Mouse (Mus musculus): ENCODE results near the gene Dirc2.

The Dirc2 gene

DNA sequence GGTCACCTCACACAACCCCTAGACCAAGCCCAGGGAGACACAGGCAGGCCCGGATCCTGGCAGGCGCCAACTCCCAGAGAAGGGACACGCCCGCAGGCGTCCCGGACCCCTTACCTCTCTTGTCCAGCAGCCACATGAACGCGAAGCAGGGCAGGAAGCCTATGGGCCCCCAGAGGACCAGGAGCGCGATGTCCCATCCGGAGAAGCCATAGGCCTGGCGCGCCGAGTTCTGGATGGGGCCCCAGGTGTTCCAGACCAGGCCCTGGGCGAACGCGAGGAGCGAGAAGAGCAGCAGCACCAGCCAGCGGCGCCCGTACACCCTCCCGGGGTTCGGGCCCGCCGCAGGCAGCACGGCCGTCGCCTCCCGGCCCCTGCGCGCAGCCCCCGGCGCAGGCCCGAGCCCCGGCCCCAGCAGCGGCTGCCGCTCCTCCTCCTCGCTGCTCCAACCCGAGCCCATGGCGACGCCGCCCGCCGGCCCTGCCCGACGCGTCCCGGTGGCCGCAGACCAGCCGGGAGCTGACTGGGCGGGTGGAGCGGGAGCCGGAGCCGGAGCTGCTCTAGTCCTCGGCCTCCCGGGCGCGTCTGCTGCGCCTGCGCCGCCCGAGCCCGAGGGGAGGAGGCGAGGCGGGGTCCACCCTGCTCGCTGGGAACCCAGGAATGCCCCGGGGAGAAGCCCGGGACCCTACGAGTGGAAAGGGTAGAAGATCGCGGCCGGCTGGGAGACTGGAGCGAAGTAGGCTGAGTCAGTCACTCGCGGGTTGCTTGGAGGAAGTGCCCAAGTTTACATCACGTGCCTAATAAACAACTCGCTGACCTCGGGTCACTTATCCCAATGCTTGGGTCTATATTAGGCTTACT, at the start of gene Dirc2:
Gene Dirc2 (minus strand): TSS at position 572 of the 858 bp plus-strand sequence.
- peak; percentile 70 for DNase-seq

DNA sequence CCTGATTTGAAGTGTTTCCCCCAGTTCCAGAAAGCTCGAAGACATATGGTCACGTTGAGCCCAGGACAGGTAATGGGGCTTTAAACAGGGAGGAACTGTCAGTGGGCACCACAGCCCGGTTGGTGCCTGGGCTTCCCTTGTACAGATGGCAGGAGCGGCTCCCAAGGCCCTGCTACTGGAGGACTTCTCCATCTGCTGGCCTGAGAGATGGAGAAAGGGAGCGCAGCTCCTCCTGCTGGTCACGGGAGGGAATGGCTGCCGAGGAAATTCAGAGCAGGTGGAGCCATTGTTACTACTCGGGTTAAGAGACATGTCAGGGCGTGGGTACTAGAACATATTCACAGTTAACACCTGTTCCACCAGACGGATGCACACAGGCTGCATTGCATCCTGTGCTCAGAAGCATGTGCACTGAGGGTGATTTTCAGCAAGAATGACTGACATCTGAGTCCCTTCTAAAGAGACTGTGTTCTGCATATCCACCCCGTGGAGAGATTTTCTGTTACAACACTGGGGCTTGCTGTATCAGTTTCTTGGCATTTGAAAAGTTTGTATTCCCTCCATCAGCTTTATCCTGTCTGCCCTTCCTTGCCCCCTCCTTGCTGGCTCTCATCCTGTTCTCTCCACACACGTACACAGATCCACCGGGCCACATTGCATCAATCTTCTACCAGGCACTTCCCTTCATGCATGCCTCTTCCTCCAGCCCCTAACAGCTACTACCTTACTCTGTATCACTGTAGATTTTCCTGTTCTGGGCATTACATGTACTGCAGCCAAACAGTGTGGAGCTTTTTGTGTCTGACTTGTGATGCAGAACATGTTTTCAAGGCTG, 48.3 kb upstream of the Dirc2 start:
- peak; percentile 86 for DNase-seq

DNA sequence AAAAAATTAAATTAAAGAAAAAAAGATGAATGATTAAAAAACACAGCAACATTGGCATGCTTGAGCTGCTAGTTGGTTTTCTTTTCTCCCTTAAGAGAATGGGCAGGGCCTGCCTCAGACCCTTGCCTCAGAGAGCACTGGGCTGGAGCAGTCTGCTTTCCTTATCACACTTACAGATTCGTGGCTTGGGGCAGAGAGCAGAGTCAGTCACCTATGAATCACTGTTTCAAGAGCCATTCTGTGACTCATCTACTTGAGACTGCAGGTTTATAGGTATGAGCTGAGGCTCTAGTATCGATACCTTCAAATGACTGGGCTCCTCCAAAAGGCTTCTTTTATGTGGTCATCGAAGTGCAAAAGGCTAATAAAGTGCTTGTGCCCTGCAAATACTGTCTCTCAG, 44.0 kb upstream of the Dirc2 start:
- no peak for DNase-seq

DNA sequence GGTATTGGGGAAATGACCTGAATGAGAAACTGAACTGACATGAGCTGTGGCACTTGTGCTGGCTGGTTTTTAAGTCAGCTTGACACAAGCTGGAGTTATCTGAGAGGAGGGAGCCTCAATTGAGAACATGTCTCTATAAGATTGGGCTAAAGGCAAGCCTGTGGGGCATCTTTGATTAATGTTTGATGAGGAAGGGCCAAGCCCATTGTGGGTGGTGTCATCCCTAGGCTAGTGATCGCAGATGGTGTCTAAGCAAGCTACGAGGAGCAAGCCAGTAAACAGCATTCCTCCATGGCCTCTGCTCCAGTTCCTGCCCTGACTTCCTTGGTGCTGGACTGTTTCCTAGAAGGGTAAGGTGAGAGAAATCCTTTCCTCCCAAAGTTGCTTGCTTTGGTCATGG, 39.7 kb upstream of the Dirc2 start:
- no peak for DNase-seq

DNA sequence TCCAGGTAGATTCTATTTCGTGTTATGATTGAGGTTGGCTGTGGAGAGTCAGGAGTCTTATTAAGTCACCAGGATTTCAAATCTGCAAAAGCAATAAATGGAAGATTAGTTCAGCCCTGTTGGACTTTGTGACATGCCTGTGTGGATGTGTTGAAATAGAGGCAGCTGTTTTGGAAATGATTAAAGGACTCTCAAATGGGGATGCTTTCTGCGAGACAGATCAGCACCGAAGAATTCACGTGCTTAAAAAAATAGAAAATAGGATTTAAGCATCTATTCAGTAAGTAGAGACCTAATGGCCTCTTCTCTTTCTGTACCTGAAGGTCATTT, 38.5 kb upstream of the Dirc2 start:
- no peak for DNase-seq

DNA sequence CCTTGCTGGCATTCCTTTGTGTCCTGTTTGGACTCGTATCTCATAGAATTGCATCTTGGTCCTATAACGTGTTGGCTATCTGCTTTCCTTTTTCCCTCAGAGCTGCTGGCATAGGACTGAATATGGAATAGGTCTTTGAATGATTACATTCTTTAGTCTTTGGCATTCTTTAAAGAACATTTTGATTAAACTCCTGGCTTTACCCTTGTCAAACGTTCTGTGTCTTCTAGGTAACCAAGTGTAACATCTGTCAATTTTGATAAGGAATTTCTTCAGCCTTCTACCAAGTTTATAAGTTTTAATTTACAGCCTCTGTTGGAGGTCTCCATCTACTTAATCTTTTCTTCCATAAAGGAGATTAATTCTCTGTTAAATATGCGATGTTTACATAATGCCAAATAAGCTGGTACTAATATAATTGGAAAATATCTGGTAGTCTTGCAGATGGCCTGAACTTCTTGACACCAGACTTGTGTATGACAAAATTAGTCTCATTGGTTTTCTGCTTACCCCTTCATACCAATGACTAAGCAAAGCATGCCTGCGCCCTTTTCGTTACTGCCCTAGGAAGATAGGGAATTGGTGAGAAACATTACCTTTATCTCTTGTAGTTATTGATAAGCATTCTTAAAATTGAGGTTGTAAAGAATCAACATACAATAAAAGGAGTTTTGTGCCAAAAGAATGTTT, 38.0 kb upstream of the Dirc2 start:
- no peak for DNase-seq

DNA sequence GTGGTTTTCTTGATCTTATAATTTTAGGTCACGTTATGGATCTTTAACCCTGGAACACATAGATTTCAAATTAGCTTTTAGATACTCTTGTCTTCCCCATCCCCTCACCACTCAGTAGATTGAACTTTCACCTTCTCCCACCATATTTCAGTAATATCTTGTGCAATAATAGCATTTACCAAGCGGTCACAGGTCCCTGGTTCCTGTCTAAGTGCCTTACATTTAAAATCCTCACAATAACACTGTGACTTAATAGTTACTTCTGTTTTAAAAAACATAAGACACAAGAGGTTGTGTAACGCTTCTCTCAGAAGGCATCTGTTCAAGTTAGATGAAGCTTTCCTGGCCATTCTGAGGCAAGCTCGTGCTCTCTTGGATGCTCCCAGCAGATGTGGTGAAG, 34.6 kb upstream of the Dirc2 start:
- DNase-seq, result no peak

DNA sequence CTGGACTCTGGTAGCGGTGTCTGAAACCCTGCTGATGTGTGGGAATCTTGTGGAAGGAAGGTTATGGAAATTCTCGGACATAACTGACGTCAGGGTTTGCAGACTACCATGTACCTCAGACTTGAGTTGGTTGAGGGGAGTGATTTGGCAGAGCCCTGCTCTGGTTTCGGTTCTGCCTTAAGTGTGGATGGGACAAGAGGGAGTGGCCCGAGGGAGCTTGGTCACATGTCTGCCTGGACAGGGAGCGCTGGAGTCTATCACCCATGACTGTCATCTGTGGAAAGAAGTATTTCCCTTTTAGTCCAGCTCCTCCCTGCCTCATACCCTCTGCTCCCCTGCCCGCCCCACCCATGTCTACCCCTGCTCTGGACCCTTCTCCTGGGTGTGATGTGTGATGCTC, 33.0 kb upstream of the Dirc2 start:
- DNase-seq, result no peak

DNA sequence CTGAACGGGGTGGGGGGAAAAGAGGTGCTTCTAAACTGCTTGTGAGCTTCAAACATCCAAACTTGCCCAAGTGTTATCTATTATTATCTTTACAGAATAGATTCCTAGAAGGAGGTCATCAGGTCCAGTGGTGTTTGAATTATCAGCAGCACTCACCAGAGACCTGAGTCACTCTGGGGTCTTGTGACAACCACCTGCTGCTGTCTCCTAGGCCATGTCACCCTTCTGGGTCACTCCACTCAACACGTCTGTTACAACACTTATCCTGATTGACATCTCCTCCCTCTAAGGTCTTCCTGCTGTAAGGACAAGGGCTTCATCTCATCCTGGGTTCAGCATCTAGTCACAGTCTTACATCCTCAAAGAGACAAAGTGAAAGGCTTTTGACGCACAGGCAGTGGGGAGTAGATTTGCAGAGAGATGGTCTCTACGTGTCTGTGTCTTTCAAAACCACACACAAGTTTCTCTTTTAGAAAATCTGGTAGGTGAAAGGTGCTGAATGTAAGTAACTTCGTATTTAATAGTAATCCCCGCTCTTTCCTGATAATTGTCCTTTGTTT, 22.9 kb upstream of the Dirc2 start:
- no peak for DNase-seq

DNA sequence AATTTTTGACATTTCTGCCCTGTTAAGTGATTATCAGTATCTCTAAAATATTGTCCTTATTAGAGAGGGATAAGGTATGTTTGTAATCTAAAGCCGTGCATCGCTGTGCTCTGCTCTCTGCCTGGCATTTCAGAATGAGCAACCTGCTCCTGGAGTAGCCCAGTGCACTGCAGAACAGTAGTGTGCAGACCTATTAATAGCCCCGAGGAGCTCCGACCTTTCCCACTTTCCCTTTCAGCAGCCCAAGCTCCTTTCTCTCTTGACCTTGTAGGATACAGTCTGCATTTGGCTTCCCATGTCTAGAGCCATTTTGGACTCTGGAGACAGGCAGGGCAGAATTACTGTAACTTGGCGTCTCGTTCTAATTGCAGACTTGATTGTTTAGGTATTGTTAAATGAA, 19.2 kb upstream of the Dirc2 start:
- no peak for DNase-seq

DNA sequence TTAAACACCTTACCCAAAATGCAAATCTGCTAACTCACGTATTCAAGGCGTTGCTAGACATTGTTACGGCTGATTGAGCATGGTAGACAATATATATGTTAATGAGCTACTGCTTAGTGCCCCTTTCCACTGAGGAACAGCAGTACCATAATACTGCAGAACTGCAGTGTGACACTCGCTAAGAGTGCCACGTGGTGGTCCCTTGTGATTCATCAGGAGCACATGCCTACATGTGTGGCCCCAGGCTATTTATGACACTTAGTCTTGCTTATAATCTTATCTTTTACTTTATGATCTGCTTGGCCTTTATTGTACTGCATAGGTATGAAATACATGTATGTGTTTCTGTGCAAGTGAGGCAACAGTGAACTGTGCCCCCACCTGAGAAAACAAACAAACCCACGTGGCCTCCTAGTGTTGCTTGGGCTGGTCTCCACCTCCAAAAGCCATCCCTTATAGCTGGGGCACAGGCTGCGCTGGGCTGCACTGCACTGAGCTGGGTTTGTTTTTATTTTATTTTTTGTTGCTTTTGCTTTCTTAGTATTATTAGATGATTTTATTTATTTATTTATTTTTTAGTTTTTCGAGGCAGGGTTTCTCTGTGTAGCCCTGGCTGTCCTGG, 18.5 kb upstream of the Dirc2 start:
- DNase-seq, result no peak

DNA sequence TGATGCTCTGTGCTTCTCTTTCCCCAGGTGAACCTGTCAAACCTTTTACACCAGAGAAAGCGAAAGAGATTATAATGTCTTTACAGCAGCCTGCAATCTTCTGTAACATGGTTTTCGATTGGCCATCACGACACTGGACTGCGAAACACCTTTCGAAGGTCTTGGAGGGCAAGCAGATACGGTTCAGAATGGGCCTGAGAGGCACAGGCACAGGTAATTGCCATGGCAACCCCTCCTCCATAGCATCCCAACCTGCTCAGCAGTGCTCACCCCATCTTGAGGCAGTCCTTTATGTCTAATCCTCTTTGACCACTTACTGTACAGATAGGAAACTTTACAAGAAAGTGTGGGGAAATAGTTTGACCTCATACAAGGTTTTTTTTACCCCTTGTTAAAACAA, 18.0 kb upstream of the Dirc2 start:
- no peak for DNase-seq

DNA sequence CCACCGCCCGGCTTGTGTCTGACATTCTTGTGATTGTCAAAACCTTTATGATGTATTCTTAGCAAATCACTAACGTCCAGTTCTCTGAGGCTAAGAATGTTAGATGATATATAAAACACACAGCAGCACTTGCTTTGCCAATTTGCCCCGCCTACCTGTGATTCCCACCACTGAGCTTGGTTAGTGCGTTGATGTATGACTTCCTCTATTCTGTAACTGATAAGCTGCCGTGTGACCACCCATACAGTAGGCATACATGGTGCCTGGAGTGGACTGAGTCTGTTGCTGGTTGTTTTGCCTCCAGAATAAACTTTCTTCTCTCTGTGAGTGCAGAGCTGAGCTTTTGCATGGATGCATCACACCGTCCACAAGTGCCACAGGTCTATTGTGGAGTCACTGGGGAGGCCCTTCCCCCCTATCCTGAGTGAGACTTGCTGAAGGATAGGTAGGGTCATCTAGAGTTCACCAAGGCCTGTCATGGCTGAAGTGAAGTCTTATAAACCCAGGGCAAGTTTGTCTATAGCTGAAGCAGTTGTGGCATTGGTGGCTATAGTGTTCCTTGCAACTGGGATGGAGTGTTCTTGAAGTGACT, 15.1 kb upstream of the Dirc2 start:
- DNase-seq, result no peak

DNA sequence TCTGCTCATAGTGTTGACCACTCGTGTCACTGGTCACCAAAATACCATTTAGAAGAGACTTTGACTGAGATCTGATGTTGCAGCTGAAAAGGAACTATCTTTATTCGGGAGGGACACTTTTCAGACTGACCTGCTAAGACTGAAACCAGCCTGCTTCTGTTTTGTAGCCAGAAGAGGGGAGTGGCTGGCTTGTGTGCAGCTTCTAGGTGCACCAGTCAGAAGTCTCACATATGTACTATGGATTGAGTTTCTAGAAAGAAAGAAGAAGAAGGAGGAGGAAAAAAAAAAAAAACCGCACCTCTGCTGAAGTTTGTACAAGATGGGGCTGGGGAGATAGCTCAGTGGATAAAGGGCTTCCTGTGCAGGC, 14.0 kb upstream of the Dirc2 start:
- DNase-seq, result no peak

DNA sequence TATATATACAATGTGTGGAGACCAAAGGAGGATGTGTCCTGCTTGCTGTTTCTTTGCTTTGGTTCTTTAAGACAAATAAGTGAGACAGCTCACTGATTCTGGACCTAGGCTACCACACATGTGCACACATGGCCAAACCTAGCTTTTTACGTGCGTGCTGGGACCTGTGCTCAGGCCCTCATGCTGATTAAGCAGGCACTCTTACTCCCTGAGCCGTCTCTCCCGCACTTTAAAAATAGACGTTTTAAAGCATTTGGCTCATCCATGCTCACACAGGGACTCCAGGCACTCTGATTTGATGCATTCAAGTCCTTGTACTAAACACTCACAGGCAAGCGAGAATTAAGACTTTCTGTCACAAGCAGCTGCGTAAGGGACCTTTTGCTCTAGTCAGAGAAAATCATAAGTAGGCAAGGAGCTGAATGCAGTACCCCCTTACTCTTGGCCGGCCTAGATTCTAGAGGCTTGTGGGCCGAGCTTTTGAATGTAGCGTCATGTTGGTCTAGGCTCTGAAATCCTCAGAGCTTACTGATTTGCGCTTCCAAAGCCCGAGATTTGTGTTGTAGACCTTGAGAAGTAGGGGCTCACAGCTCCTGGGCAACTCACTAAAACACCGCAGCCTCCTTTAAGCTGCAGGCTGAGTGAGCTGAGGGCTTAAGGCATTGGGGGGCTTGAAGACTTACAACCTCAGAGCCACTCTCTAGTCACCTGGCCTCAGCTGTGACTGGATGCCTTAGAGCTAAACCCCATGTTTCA, 13.5 kb upstream of the Dirc2 start:
- no peak for DNase-seq

DNA sequence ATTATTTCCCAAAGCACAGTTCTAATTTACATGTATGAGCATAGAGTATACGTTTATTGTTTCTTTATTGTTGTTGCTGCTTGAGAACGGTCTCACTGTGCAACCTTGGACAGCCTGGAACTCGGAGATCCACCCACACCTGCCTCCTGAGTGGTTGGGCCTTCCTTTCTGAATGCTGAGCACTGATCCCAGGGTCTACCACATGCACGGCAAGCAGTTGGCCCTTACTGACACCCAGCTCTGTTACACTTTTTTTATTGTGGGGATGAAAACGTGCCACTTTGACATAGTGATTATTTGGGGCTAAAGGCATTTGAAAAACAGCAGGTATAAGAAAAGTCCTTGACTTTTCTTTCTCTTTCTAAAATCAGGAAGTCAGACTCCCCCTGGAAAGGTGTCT, 12.5 kb upstream of the Dirc2 start:
- DNase-seq, result no peak

DNA sequence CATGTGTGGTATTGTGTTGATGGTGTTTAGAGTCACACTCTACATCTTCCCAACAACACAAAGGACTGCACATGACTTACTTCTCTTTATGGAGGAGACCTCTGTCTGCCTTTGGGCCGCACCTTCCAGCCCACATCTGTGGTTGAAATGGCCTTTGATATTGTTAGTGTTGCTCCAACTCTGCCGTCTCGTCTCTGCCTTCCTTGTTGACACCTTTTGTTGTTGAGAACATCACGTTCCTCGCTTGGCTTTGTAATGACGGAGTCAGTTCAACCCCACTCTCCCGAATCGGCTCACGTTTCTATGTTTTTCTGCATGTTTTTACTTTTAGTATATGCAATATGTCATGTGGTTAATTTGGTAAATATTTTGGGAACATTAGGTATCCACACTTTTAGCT, 11.9 kb upstream of the Dirc2 start:
- DNase-seq, result no peak

DNA sequence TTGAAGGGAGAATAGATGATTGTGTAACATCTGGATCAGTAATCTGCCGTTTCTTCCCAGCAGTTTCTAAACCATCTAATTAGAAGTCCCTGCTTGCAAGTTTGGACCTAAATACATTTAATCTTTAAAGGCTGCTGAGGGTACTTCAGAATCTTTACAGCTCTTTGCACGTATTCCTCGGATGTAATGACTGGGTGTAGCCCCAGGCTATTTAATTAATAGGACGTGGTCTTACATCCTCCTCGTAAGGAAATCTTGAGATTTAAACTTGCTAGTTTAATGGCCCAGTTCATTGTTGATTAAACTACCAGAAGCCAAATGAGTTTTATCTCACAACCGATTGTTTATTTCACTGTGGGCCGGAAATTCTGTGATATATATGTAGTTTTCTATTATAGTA, 10.5 kb upstream of the Dirc2 start:
- DNase-seq, result no peak

DNA sequence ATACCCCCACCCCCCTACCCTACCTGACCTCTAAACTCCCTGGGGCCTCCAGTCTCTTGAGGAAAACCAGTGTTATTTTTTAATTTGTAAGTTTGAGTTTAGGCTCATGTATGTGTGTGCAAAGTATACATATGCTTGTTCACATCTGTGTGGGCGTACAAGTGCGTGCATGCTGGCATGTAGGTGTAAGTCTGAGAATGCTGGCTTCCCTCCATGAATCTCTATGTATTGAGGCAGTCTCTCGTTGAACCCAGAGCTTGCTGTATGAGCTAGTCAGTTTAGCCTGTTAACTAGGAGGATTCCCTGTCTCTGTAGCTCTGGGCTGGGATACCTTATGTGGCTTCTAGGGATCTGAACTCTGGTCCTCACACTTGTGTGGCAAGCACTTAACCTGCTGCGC, 8.6 kb upstream of the Dirc2 start:
- DNase-seq, result no peak

DNA sequence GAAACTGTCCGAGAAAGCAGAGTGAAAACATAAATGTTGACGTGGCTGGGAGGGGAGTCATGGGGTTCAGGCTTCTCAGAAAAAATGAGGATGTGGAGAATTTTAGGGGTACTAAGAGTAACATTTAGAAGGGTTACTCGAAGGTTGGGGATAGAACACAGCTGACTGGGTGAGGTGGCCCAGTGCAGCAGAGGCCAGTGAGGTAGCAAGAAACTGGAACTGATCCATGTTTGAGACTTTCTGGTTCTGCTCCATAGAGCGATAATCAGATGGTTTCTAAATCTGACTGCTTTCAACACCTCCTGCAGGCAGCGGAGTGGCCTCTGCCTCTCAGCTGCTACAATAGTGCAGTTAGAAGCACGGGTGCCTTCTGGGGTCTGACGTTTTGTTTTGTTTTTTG, 7.6 kb upstream of the Dirc2 start:
- no peak for DNase-seq

DNA sequence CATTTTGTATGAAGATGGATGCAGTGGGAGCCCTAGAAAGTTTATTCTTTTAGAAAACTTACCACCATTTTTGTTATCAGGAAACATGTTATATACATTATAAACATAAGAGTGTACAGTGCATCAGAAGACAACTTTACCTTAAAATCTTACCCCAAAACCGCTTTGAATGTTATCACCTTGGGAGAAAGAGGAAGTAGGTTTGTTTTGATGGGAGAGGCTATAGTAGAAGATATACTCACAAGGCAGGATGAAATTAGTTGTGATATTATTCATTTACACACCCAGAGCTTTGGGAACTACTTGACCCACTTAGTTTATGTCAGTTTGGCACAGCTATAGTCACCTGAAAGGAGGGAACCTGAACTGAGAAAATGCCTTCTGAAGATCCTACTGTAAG, 6.7 kb upstream of the Dirc2 start:
- no peak for DNase-seq

DNA sequence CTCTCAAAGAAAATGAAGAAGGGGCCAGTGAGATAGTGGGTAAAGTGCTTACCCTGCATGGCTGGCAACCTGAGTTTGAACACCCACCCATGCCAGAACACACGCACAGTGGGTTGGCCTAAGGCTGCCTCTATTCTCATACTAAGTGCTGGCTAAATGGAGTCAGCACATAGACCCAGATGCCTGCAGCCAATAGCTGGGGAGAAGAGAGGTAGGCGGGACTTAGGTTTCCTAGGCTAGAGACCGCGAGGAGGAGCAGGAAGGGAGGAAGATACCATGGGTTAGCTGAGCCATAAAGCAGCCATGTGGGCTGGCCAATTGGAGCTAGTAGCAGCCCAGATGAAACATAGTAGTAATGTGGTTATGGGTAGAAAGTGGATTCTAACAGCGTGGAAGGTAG, 3.4 kb upstream of the Dirc2 start:
- DNase-seq, result no peak

All from cerebellum, adult 11 months (tissue).